Mouse (Mus musculus): ENCODE measurements around the gene Capn2.

- TF ChIP-seq POLR2AphosphoS5 (IDR thresholded peaks at IDR 0.05; ENCODE audit: insufficient replicate concordance, low read depth, low read length) (no peak), CTCF (IDR thresholded peaks at IDR 0.05; ENCODE audit: low read depth, low read length) (no peak), GATA1 (IDR thresholded peaks at IDR 0.05; ENCODE audit: borderline replicate concordance, low read length) (no peak)
Measured at GRCm38 (mm10) chr1:182543136-182543535, 25.7 kb upstream of the Capn2 start.
